Mouse (Mus musculus): ENCODE measurements at regions not wholly inside any gene's neighbourhood (a gene's known extent, or its start where the extent isn't known, plus 50 kb on each side); places are given as distances from the start of the nearest gene placed in this dataset.

- TF ChIP-seq CTCF (IDR thresholded peaks at IDR 0.05; ENCODE audit: low read depth, low read length) (no peak), POLR2AphosphoS5 (IDR thresholded peaks at IDR 0.05; ENCODE audit: insufficient replicate concordance, low read depth, low read length) (no peak), TAL1 (conservative IDR thresholded peaks at IDR 0.05; ENCODE audit: low read depth, low read length) (no peak)
These were observed 108.9 kb upstream of the F13a1 start for GRCm38 (mm10) chr13:37158831-37159522.
